Mouse (Mus musculus) MN1 (cell line): Measurements from ENCODE around the gene Hacd2.

ENCODE experiments used
- DNase-seq: peaks from one replicate; pipeline ENCODE4 v3.0.0-alpha.2; 2016; ENCODE audit warnings: low spot score

The Hacd2 gene

DNA sequence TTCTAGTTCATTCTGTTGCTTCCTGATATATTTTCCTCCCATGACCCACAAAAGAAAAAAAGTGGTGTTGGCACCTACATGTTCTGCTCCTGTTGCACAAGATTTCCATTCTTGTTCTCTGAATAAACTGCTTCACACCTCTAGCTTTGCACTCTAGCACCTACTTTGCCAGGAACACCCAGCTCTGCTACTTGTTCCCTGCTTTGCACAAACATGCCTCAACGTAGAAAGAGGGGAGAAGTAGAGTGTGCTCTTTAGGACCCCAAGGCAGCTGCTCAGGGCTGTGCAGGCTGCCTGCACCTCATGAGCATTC is 32.9 kb downstream of the Hacd2 start:
- no peak for DNase-seq

DNA sequence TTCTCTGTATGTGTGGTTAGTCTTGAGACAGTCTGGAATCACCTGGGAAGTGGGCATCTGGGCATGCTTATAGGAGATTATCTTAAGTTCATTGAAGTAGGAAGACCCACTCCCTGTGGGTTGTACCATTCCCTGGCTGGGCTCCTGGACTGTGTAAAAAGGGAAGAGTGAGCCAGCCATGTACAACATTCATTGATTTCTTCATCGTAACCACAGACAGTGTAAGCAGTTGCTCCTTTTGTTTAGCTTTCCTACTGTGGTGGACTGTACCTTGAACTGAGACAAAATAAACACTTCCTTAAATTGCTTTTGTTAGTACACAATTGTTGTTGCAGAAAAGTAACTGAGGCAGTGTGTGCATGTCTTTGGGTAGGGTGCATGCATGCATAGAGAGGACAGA is 33.6 kb downstream of the Hacd2 start:
- no peak for DNase-seq

DNA sequence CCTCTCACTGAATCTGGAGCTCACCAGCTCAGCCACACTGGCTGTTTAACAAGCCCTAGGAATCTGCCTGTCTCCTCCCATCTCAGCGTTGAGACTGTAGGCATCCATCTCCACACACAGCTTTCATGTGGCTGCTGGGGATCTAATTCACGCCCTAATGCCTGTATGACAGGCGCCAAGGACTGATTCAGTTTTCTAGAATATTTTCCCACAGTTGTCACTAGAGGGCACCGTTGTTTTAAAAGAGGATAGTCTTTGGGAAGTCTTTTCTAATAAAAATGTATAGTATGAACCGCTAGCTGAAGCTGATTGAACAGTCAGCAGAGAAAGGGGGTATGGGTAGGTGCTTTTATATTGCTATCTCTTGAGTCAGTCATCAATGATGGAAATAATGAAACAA is 34.1 kb downstream of the Hacd2 start:
- DNase-seq: peak; percentile 46

DNA sequence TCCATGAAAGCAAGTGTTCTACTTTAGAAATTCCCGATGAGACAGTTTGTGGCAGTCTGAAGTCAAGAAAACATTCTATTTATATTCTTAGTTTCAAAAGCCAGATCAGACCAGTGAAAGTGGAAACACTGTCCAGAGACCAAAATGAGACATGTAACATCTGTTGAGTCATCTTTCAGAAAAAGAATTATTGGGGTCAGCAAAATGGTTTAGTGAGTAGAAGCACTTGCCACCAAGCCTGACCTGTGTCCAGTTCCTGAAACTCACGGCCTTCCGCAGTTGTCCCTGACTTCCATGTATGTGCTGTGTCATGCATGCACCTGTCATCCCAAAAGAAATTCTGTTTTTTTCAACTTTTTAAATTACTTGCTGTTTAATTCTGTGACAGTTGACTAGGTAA is 34.6 kb downstream of the Hacd2 start:
- no peak for DNase-seq

DNA sequence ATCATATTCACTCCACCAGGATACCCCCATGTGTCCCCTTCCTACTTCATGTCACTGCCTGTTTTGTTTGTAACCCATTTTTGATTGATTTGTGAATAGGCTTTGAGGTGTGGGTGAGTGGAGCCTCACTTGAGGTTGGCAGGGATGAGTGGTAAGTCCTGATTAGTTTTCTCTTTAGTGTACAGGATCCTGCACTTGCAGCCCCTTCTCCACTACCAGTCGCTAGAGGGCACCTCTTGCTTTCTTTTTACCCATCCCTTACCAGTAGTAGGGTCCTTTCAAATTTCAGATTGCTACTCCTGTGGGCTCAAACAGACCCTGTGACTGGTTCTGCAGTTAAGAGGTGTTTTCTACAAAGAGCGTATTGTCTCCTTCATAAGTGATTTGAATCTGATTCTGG is 38.8 kb downstream of the Hacd2 start:
- no peak for DNase-seq

DNA sequence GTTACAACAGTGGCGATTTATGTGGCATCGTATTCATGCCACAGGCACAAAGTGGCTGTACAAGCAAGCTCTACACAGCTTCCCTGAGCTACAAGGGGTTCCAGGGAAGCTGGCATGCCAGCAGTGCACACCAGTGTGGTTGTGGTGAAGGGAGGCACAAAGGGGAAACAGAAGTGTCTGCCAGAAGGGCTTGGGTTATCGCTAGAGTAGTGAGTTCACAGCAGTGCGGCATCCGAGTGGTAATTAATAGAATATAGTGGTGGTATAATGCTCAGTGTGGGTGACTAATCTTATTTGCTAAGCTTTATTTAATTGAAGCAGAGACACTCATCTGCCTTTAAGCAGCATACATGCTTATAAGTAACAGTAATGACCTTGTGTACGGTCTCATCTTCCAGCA is 43.5 kb downstream of the Hacd2 start:
- DNase-seq: peak; percentile 5

DNA sequence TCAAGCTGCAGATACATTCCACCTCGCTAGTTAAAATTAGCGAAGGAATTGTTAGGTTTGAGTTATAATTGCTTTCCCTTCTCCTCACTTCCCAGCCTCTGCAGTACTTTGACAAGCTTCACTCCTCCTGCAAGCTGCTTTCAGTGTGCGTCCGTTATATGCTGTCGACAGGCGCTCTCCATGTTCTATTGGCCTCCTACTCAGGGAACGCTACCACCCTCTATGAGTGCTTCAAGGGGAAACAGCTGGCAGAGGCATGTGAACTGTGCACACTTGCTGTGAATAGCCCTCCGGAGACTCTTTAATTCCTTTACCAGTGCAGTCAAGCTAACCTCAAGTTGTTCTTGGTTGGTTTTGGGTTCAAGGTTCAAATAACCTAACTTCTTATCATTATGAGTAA is 44.9 kb downstream of the Hacd2 start:
- DNase-seq: no peak

DNA sequence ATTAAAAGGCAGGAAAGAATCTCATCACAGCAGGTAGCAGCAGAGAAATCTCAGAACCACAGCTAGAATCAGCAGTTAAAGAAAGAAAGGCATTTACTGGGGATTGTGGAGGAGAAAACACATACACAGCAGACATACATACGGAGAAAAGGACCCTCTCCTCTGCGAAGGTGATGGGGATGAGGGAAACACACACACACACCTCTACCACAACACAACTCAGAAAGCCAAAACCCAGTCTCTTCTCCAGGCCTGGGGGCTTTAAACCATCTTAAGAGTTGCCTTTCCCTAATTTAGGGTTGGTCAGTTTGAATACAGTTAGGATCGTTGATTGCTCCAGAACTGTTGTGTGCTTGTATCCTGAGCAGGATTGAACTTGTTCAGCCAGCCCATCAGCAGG is 45.4 kb downstream of the Hacd2 start:
- DNase-seq: no peak

DNA sequence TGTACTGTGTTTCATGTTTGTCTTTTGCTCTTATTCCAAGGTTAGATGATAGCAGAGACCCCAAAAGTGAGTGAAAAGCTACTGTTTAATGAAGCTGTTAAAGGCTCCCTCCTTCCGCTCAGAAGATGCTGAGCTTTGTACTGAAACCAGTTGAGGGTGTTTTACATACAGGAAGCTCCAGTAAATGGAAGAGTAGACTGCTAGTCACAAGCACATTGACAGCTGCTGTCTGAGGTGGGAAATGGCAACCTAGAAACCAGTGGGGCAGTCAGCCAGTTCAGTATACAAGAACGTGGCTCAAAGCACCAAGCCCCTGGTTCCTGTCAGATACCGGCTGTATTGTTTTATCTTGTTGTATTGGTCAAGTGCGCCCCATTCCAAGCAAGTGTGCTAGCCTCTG is 46.7 kb downstream of the Hacd2 start:
- DNase-seq: no peak

DNA sequence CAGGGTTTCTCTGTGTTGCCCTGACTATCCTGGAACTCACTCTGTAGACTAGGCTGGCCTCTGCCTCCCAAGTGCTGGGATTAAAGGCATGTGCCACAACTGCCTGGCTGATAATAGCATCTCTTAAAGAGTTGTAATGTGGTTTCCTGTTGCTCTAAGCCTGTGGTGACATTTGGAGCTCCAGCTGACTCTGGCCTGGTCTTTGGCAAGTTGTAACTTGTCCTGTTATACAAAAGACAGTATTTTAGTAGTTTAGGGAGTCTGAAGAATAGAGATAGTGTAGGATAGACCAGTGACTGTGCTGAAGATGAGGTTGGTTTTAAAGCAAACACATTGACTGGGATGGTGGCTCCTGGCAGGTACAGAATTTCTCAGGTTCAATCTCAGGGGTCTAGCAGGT is 52.2 kb downstream of the Hacd2 start:
- DNase-seq: no peak

DNA sequence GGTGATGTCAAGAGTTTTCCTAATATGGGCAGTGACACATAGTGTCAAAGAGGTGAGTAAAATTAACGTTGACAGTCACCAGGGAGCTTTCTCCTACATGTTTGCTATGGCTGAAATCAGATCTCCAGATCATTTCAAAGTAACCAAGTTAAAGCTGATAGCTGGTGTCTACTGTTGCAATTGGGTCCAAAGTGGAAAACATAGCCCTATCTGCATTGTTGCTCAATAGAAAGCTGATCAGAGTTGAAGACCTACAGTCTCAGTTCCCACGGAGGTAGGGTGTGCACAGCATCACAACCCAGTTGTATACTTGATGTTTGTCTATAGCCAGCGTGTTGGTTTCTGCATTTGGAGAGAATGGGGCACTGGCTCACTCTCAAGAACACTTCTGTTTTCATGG is 53.4 kb downstream of the Hacd2 start:
- no peak for DNase-seq

DNA sequence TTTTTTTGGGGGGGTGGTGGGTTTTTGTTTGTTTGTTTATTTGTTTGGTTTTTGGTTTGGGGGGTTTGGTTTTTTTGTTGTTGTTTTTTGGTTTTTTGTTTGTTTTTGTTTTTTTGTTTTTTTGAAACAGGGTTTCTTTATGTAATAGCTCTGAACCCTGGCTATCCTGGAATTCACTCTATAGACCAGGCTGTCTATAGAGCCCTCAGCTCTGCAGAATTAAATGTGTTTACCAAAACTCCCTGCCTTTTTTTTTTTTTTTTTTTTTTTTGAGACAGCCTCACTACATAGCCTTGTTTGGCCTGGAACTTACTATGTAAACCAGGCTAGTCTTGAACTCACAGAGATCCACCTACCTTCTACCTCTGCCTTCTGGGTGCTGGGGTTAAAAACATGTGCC is 71.3 kb downstream of the Hacd2 start:
- no peak for DNase-seq

DNA sequence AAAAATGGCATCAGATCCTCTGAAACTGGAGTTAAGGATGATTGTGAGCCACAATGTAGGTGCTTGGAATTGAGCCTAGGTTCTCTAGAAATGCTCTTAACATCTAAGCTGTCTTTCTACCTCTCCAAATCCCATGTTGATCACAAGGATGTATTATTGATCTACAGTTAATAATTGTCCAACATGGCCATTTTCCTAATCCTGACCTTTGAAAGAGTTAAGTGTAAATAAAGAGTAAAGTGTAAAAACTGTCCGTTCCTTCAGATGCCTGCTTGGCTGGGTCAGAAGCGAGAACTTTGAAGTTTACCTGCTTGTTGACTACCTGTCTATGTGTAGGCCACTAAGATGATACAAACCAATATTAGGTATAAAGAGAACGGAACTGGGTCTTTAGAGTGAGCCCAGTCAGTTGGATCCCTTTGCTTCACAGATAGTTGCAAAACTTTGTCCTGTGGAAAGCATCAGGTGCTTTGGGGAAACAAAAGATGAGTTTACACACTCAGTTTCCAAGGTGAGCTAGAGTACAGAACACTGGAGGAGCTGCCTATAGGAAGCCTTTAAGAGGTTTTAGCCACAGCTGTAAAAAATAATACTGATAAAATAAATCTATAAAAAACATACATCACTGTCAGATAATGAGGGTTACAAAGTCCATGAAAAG is 75.8 kb downstream of the Hacd2 start:
- DNase-seq: no peak

DNA sequence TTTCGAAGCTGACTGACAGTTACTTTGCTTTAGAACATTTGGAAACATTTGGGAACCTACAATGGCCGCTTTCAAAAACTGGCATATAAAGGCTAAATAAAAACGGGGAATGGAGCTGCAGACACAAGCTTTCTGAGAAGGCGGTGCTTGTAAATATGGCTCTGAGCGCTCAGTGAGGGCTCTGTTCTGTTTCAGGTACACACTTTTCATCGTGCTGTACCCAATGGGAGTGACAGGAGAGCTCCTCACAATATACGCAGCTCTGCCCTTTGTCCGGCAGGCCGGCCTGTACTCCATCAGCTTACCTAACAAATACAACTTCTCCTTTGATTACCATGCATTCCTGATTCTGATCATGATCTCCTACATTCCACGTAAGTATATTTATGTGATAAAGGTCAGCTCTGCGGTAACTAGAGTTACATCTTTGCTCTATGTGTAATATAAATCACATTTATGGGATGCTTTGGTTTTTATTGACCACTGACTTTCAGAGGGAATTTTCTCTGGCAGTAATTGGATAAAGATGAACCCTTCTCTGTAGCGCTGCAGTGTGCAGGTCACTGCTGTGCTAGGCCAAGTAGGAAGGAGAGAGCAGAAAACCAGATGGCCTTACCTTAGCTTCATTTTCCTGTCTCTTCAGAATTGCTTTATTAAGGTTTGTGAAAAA is 79.7 kb downstream of the Hacd2 start:
- DNase-seq: no peak

DNA sequence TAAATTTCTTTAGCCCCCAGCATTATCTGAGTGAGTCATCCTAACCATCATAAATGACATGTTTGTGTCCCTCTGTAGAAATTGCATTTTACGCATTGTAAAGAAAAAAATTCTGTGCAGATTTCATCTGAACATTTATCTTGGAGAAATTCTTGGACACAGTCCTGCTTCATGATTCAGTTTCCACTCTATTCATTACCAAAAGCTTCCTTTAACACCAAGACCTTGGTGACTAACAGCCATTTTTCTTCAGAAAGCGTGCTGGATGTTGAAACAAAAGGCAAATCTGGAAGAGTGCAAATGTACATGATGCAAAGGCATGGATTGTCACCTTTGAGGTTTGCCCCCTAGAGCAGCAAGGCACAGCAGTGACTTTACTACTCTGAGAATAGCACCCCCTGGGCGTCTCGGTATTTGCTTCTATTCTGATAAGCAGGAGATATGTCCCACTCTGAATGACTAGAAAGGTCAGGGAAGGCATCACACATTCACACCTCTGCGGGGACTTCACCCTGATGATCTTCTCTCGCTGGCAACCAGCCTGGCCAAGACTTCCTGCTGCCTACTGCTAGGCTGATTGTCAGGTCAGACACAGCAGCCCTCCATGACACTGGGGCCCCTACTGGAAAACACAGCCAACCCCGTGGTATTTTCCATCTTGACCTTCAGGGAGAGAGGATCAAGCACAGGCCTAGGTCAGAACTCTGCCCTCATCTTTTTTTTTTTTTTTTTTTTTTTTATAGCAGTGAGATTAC is 80.8 kb downstream of the Hacd2 start:
- DNase-seq: no peak

DNA sequence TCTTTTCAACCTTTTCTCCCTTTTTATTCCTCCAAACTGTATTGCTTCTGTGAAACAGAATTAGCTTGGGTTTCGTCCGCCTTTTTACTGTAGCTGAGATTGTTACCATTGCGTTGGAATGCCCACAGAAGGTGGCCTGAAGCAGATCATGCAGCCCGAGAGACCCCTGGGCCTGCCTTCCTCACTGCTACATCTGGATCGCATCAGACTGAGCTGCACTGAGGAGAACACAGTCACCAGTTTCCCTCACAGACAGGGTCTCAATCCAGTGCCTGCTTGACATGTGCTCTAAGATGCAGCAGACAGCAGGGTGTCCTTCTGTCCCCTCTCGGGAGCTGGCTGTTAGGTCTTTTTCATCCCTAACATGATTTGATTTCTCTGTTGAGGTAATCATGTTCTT is 85.8 kb downstream of the Hacd2 start:
- no peak for DNase-seq

DNA sequence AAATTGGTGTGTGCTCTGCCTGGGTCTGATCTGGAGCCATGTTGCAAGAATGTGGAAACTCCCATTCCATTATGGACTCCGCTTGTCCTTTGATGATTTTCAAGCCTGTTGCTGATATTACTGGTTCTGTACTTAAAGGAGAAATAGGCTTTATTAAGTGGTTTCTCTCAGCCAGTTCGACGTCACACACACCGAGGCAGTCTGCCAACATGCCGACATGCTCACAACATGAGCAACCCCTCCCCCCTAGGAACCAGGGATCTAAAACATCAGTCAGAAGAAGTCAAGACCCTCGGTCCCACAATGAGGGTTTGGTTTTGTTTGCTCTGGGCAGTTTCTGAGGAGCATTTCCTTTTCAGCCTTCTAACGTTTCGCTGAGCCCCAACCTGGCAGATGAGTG is 86.9 kb downstream of the Hacd2 start:
- DNase-seq: no peak

DNA sequence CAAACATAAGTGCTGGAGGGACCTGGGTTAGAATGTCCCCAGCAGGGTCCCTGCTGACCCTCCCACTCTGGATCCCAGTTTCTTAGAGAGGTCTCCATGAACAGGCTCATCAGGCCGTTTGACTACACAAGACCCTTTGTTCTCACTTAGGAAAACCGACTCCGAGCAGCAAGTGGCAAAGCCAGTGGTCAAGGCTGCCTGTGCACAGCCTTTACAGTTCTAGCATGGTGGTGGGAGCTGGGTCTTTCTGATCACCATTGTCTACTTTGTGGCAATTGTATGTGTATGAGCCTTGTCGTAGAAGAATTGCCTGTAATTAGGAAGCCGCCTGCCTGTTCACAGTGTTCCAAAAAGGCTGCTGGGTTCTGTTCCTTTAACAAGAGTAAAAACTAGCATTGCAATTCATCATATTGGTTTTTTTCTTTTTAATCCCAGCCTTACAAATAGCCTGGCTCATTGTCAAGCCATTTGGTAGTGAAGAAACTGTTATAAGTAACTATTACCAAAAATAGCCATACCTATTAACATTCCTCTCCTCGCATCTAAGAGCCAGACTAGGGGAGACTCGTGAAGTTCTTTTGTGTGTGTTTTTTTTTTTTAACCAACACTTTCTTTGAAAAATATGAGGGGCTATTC is 87.5 kb downstream of the Hacd2 start:
- DNase-seq: no peak

DNA sequence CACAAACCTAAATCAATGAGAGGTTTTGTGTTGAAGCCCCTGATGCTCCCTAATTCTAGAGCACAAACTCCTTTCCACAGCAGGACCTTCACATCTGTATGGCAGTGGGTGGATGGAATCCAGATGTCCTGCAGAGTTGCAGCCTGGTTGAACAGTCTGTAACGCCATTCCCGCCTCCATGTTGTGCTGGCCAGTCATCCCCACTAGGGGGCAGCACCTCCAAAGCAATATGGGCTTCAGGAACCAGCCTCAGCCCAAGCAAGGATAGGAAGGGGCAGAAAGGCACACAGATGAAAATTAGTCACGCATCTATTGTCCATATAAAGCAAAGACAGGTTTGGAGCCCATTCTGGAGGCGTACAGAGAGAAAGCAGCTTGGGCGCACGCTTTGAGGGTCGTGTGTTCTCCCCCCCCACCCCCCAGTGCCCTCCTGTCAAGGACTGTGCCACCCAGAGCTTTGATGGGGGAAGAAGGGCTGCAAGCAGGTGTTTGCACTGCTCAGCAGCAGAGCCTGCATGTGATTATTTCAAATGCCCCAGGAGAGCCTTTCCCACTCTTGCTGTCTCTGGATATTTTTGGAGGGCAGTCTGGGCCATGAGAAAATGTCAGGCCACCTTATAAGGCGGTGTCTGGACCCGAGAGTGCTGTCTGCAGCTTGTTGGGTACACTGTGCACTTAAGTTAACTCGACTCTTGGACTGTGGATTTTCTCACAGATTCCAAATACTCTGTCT is 88.3 kb downstream of the Hacd2 start:
- DNase-seq: peak; percentile 72

DNA sequence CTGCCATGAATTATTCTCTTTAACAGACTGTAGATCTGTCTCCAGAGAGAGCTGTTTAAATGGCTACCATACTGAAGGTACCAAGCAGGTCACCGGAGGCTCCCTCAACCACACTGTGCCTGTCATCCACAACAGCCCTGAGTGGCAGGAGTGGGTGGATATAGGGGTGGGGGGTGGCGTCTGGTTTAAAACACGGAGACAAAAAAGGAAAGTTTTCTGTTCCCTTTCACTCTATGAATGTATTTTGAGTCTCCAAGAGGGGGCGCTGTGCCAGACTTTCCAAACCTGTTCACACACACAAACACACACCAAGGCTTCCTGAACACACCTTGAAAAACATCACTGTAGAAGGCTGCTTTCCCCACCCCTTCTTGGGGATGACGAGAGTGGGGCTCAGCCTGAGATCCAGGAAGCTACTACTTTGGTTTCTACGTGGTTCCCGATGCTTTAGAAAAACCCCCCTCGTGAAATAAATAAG is 89.0 kb downstream of the Hacd2 start:
- DNase-seq: no peak

DNA sequence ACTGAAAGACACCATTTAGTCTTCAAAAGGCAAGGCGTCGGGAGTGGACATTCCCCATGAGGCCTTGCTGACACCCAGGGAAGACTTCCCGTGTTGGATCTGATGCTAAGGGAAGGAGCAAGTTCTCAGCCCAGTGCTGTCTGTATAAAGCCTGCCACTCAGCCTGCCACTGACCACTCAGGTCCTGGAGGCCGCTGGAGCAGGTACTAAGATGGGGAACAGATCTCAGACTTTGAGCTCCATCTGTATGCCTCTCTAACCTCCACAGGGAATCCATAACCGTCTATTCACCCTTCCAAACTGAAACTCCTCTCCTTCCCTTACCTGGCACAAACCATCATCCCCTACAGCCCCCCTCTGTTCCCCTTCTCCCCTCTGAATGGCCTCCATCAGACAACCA is 91.3 kb downstream of the Hacd2 start:
- DNase-seq: no peak

DNA sequence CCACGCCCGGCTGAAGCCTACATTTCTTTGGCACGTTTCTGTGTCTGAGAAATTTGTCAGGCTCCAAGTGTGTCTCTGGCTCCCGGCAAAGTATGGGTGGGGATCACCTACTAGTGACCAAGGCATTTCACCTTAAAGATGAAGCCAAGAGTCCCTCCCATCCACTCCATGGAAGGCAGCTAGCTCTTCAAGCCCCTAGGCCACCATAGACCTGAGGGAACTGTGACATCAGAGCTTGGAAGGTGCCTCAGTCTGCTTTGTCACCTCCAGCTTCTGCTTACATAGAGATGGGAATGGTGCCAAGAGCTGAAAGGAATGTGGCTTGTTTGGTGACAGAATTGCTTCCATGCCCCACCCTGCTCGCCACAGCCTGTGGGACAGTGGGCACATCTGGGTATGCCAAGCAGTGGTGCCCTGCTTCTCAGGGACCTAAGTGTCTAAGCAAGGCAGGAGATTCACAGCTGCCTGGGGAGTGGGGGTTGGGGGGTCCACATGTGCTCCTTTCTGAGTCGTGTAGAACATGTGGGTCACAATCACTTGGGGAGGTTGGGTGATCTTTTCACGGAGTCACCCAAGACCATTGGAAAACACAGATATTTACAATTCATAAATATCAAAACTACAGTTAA is 94.2 kb downstream of the Hacd2 start:
- DNase-seq: no peak
